Mouse (Mus musculus) embryonic facial prominence, embryonic 10.5 days (tissue): ENCODE data around the gene Spout1. TPM values are rescaled to one million over a fixed set of nuclear protein-coding genes. Genes with fewer than 3 reads are reported as not detected.
"Not testable (repeated sequence)": the region's sequence is repeated elsewhere in the genome, so short reads cannot be mapped to it uniquely, and the experiment has no call there.

Source experiments
- DNase-seq: peaks from one replicate; pipeline ENCODE4 v3.0.0-alpha.2; 2017; ENCODE audit warnings: low spot score
- H3K27ac ChIP-seq: fragments of 300-500 bp; sonication (generic); replicated peaks from 2 replicates; pipeline ENCODE4 v1.5.1; 2016; ENCODE audit warnings: mild to moderate bottlenecking
- H3K27me3 ChIP-seq: fragments of 300-500 bp; sonication (generic); replicated peaks from 2 replicates; pipeline ENCODE4 v1.6.1; 2016; ENCODE audit warnings: low read depth, mild to moderate bottlenecking; ENCODE audit not compliant: poor library complexity, severe bottlenecking
- H3K36me3 ChIP-seq: fragments of 300-500 bp; sonication (generic); replicated peaks from 2 replicates; pipeline ENCODE4 v1.6.1; 2016; ENCODE audit warnings: mild to moderate bottlenecking, moderate library complexity
- H3K4me1 ChIP-seq: fragments of 300-500 bp; sonication (generic); 2 replicates; pipeline ENCODE4 v1.6.1; 2016
- H3K4me3 ChIP-seq: fragments of 300-500 bp; sonication (generic); 2 replicates; pipeline ENCODE4 v1.5.1; 2016; ENCODE audit warnings: mild to moderate bottlenecking, moderate library complexity
- H3K9me3 ChIP-seq: fragments of 300-500 bp; sonication (generic); 2 replicates; pipeline ENCODE4 v1.6.1; 2016; ENCODE audit warnings: mild to moderate bottlenecking
- WGBS: fragments of 180-500 bp; shearing (Covaris S2); methylation state at CpG from one replicate; pipeline ENCODE4 v1.1.7; 2016; 5-methylcytosine and 5-hydroxymethylcytosine counted together
- polyA plus RNA-seq: library from polyadenylated mRNA; unstranded; fragments of >200 nt; fragmentation: Nextera tagmentation; extraction: Ambion mirVana; gene quantifications from 2 replicates; pipeline ENCODE4 v1.2.1, GENCODE M21; 2016

Gene Spout1
- polyA plus RNA-seq, 1 experiment from 2014 or later = 95.4 TPM

- DNase-seq = no peak
- 73% methylated on average over 10 of the region's 10 CpGs for WGBS
- peak overlapping the region; percentile 90; the same call in 1 of the 2 replicates for H3K27ac ChIP-seq
- H3K27me3 ChIP-seq = no peaks in the 10 kb centered on the region
- H3K4me1 ChIP-seq = peaks cover 24% of the 10 kb centered on the region
- H3K36me3 ChIP-seq = peaks cover 49% of the 10 kb centered on the region
- no peaks in the 10 kb centered on the region for H3K9me3 ChIP-seq
- H3K4me3 ChIP-seq = peak overlapping the region; percentile 91
These were observed 43.2 kb downstream of the Spout1 start for GRCm38 (mm10) chr2:30134928-30135620.

GRCm38 (mm10) chr2:30134378-30134711 lies 43.9 kb downstream of the Spout1 start:
- H3K4me3 ChIP-seq = peak overlapping the region; percentile 91
- H3K27ac ChIP-seq = peak overlapping the region; percentile 90
- H3K4me1 ChIP-seq = peaks cover 24% of the 10 kb centered on the region
- no peak for DNase-seq
- peaks cover 44% of the 10 kb centered on the region for H3K36me3 ChIP-seq
- 27% methylated on average over 6 of the region's 6 CpGs for WGBS
- no peaks in the 10 kb centered on the region for H3K9me3 ChIP-seq
- no peaks in the 10 kb centered on the region for H3K27me3 ChIP-seq

GRCm38 (mm10) chr2:30133613-30134377 lies 44.5 kb downstream of the Spout1 start, which contains the start of gene Tbc1d13:
TSS of gene Tbc1d13 (plus strand) at chr2:30133746.
- H3K36me3 ChIP-seq = peaks cover 41% of the 10 kb centered on the region
- DNase-seq = peak; percentile 97
- H3K4me1 ChIP-seq = peaks cover 24% of the 10 kb centered on the region
- no peaks in the 10 kb centered on the region for H3K27me3 ChIP-seq
- H3K4me3 ChIP-seq = peak within 1 kb of the TSS; percentile 91
- H3K27ac ChIP-seq = peak within 1 kb of the TSS; percentile 90
- under 1% methylated on average over 46 of the region's 46 CpGs for WGBS
- H3K9me3 ChIP-seq = no peaks in the 10 kb centered on the region

GRCm38 (mm10) chr2:30132801-30133612 lies 45.3 kb downstream of the Spout1 start:
- Histone ChIP-seq H3K4me3 (peak overlapping the region; percentile 91), H3K36me3 (peaks cover 34% of the 10 kb centered on the region), H3K27ac (peak overlapping the region; percentile 90), H3K9me3 (no peaks in the 10 kb centered on the region), H3K4me1 (peaks cover 24% of the 10 kb centered on the region), H3K27me3 (no peaks in the 10 kb centered on the region)
- WGBS = 20% methylated on average over 16 of the region's 16 CpGs
- no peak for DNase-seq

- Histone ChIP-seq H3K36me3 (peaks cover 16% of the 10 kb centered on the region), H3K4me1 (peaks cover 24% of the 10 kb centered on the region)
- not testable (repeated sequence) for DNase-seq, H3K9me3 ChIP-seq, H3K27ac ChIP-seq, H3K4me3 ChIP-seq, H3K27me3 ChIP-seq
- 70% methylated on average over 5 of the region's 5 CpGs for WGBS
These were observed 47.0 kb downstream of the Spout1 start for GRCm38 (mm10) chr2:30131240-30131639.

GRCm38 (mm10) chr2:30130156-30130555 lies 48.1 kb downstream of the Spout1 start:
- peaks cover 5% of the 10 kb centered on the region for H3K36me3 ChIP-seq
- peaks cover 25% of the 10 kb centered on the region for H3K4me1 ChIP-seq
- 84% methylated on average over 4 of the region's 4 CpGs for WGBS
- no peaks in the 10 kb centered on the region for H3K9me3 ChIP-seq
- H3K27me3 ChIP-seq = no peaks in the 10 kb centered on the region
- no peak overlapping the region for H3K27ac ChIP-seq
- H3K4me3 ChIP-seq = no peak overlapping the region
- DNase-seq = no peak

- H3K27me3 ChIP-seq = no peaks in the 10 kb centered on the region
- no peaks in the 10 kb centered on the region for H3K9me3 ChIP-seq
- H3K36me3 ChIP-seq = no peaks in the 10 kb centered on the region
- H3K4me3 ChIP-seq = no peak overlapping the region
- no peak overlapping the region for H3K27ac ChIP-seq
- no peak for DNase-seq
- peaks cover 25% of the 10 kb centered on the region for H3K4me1 ChIP-seq
- 32% methylated on average over 2 of the region's 2 CpGs for WGBS
These were observed 49.5 kb downstream of the Spout1 start for GRCm38 (mm10) chr2:30128789-30129188.

- H3K27ac ChIP-seq = peak within 1 kb of the TSS; percentile 93
- peaks cover 30% of the 10 kb centered on the region for H3K4me1 ChIP-seq
- 12% methylated on average over 31 of the region's 31 CpGs for WGBS
- no peaks in the 10 kb centered on the region for H3K27me3 ChIP-seq
- H3K36me3 ChIP-seq = peaks cover 9% of the 10 kb centered on the region; the same call in 1 of the 2 replicates
- peak; percentile 94 for DNase-seq
- H3K9me3 ChIP-seq = no peaks in the 10 kb centered on the region
- H3K4me3 ChIP-seq = peak within 1 kb of the TSS; percentile 97
These were observed 53.6 kb downstream of the Spout1 start, which contains the start of gene Zer1 for GRCm38 (mm10) chr2:30124472-30125274. TSS of gene Zer1 (minus strand) at chr2:30124585.

- under 1% methylated on average over 44 of the region's 44 CpGs for WGBS
These were observed 54.4 kb downstream of the Spout1 start for GRCm38 (mm10) chr2:30123729-30124471.

More at GRCm38 (mm10) chr2:30123729-30124471, 54.4 kb downstream of the Spout1 start:
- peaks cover 36% of the 10 kb centered on the region for H3K4me1 ChIP-seq
- H3K36me3 ChIP-seq = peaks cover 9% of the 10 kb centered on the region; the same call in 1 of the 2 replicates
- DNase-seq = no peak
- H3K4me3 ChIP-seq = peak overlapping the region; percentile 97
- no peaks in the 10 kb centered on the region for H3K9me3 ChIP-seq
- H3K27ac ChIP-seq = peak overlapping the region; percentile 93
- H3K27me3 ChIP-seq = no peaks in the 10 kb centered on the region
